10 mouse cellular contexts compared by ENCODE assay signal in genomic region chr17:27039432-27040102, GRCm38 (mm10). TPM values are rescaled to one million over a fixed set of nuclear protein-coding genes. Genes with fewer than 3 reads are reported as not detected.
A peak's percentile ranks its signal among the peaks of the same experiment; 100 is the strongest.
DNase-seq lines count a peak whose midpoint lies in the region; ATAC-seq and TF ChIP-seq lines count a peak whose summit lies in the region.
"Had no signal": no experiment of that assay in that cellular context is flagged by ENCODE, and none has a peak within 500 bp of the region (broad histone marks: within the 10 kb centered on the region; RNA-seq: fewer than 3 reads in every experiment).

No protein-coding gene starts in this region.

- H3K4me2 ChIP-seq in kidney, embryonic 16.5 days (replicated peaks; ENCODE audit: low read depth, low read length), result no peak overlapping the region
- H3K4me2 ChIP-seq in limb, embryonic 14.5 days (replicated peaks; ENCODE audit: low read depth, low read length, severe bottlenecking), result peak overlapping the region; percentile 32; the same call in 1 of the 2 replicates

- H3K4me3 ChIP-seq in kidney, embryonic 16.5 days (ENCODE audit: low read length), result no peak overlapping the region
- H3K4me3 ChIP-seq in limb, embryonic 14.5 days (replicated peaks; ENCODE audit: low read length), result no peak overlapping the region
- H3K4me3 ChIP-seq: heart, embryonic 13.5 days had no signal

- H3K27ac ChIP-seq in kidney, embryonic 16.5 days (ENCODE audit: low read length), result peak overlapping the region; percentile 95
- peak overlapping the region; percentile 67 for H3K27ac ChIP-seq in limb, embryonic 14.5 days (replicated peaks; ENCODE audit: low read depth, low read length)
- H3K27ac ChIP-seq: heart, embryonic 13.5 days had no signal

- no peaks in the 10 kb centered on the region for H3K27me3 ChIP-seq in kidney, embryonic 16.5 days (ENCODE audit: insufficient read depth, low read length)
- H3K27me3 ChIP-seq in limb, embryonic 14.5 days (ENCODE audit: control insufficient read depth, insufficient read depth, low read length), result no peaks in the 10 kb centered on the region
- H3K27me3 ChIP-seq: heart, embryonic 13.5 days had no signal

- no peak for ATAC-seq in kidney, embryonic 16.5 days (ENCODE audit: low FRiP score, low TSS enrichment)
- no peak for ATAC-seq in limb, embryonic 14.5 days (ENCODE audit: low FRiP score, low read depth)

- H3K9me3 ChIP-seq in kidney, embryonic 16.5 days (ENCODE audit: low read length), result no peaks in the 10 kb centered on the region
- H3K9me3 ChIP-seq in limb, embryonic 14.5 days (ENCODE audit: control insufficient read depth, low read length), result no peaks in the 10 kb centered on the region
- H3K9me3 ChIP-seq: heart, embryonic 13.5 days had no signal

- DNase-seq in kidney, postnatal 36 days, result no peak
- peak; percentile 90 for DNase-seq in ES-CJ7 (ENCODE audit: low read depth, low spot score)
- DNase-seq in ZHBTc4 (ENCODE audit: low read depth, low spot score), result peak; percentile 73
- no peak for DNase-seq in limb, embryonic 14.5 days (ENCODE audit: low spot score)
- no peak for DNase-seq in right cerebral cortex, adult 18-20 months
- DNase-seq in lung, postnatal 4 days, result no peak
- DNase-seq: lung, embryonic 14.5 days; right cerebral cortex, postnatal 25 days had no signal

- no peaks in the 10 kb centered on the region for H3K36me3 ChIP-seq in kidney, embryonic 16.5 days (ENCODE audit: insufficient read depth, low read length)
- H3K36me3 ChIP-seq in limb, embryonic 14.5 days (ENCODE audit: control insufficient read depth, insufficient read depth, low read length), result no peaks in the 10 kb centered on the region
- H3K36me3 ChIP-seq: heart, embryonic 13.5 days had no signal

- 60% methylated on average over 10 of the region's 10 CpGs for WGBS in kidney, embryonic 16.5 days
- 60% methylated on average over 10 of the region's 10 CpGs for WGBS in limb, embryonic 14.5 days

- peaks cover 55% of the 10 kb centered on the region for H3K4me1 ChIP-seq in kidney, embryonic 16.5 days (ENCODE audit: insufficient read depth, low read length)
- H3K4me1 ChIP-seq in limb, embryonic 14.5 days (ENCODE audit: control insufficient read depth, insufficient read depth, low read length), result peaks cover 39% of the 10 kb centered on the region

- no peak for TF ChIP-seq POLR2A in limb, embryonic 14.5 days (IDR thresholded peaks at IDR 0.05; ENCODE audit: borderline replicate concordance, extremely low read depth, insufficient read depth, insufficient read length)

- H3K9ac ChIP-seq in kidney, embryonic 16.5 days (replicated peaks; ENCODE audit: low read length), result no peak overlapping the region
- 0 out of 2 replicates have a peak overlapping the region, but pooled peaks have one; percentile 16 for H3K9ac ChIP-seq in limb, embryonic 14.5 days (ENCODE audit: low read depth, low read length, severe bottlenecking)
- H3K9ac ChIP-seq: lung, embryonic 14.5 days had no signal

RNA-seq across cellular contexts. Expression of gene Bak1, which starts 10.8 kb away (rescaled TPM):
- polyA plus RNA-seq in kidney, embryonic 16.5 days (2015; fragmentation: Nextera tagmentation; extraction: Ambion mirVana), result 7.4 and 9.5 TPM in 2 replicates
- 48.6 and 55.3 TPM in 2 replicates for polyA plus RNA-seq in limb, embryonic 14.5 days (2012; rRNA removed)
- polyA plus RNA-seq in limb, embryonic 14.5 days (2014; fragmentation: Nextera tagmentation; extraction: Ambion mirVana), result 7.9 and 11.1 TPM in 2 replicates

RNA-seq across cellular contexts. Expression of gene Itpr3, which starts 17.5 kb away (rescaled TPM):
- 9.3 and 9.6 TPM in 2 replicates for polyA plus RNA-seq in kidney, embryonic 16.5 days (2015; fragmentation: Nextera tagmentation; extraction: Ambion mirVana)
- polyA plus RNA-seq in limb, embryonic 14.5 days (2012; rRNA removed), result 12.4 and 13.9 TPM in 2 replicates
- polyA plus RNA-seq in limb, embryonic 14.5 days (2014; fragmentation: Nextera tagmentation; extraction: Ambion mirVana), result 5.1 and 5.6 TPM in 2 replicates

Comparison
In these comparisons a context has a peak if more than half of its experiments do, and no peak if none do; other contexts are left out.
1. DNase-seq: peak in ES-CJ7 (single experiment) and ZHBTc4 (single experiment); none in kidney, postnatal 36 days (0 of 2), limb, embryonic 14.5 days (single experiment), right cerebral cortex, adult 18-20 months (single experiment) and lung, postnatal 4 days (0 of 2).